Mouse (Mus musculus): ENCODE measurements around the gene Rimkla.

- TF ChIP-seq CTCF (IDR thresholded peaks at IDR 0.05; ENCODE audit: low read depth) (no peak), EP300 (IDR thresholded peaks at IDR 0.05; ENCODE audit: low read depth) (no peak)
Measured at GRCm38 (mm10) chr4:119447261-119447660, 45.2 kb downstream of the Rimkla start.
